Mouse (Mus musculus): ENCODE results near the gene Traf3.

- no peak for TF ChIP-seq CTCF (conservative IDR thresholded peaks at IDR 0.05; ENCODE audit: low read length)
- TF ChIP-seq POU5F1 (IDR thresholded peaks at IDR 0.05; ENCODE audit: borderline replicate concordance, low read length), result no peak
- no peak for TF ChIP-seq NANOG (IDR thresholded peaks at IDR 0.05; ENCODE audit: borderline replicate concordance, low read length)
Observed at GRCm38 (mm10) chr12:111152981-111153710, 13.0 kb upstream of the Traf3 start.

All from E14TG2a.4 (cell line).